Mouse (Mus musculus) neural tube, embryonic 14.5 days (tissue): ENCODE results near the gene Diras2. TPM values are rescaled to one million over a fixed set of nuclear protein-coding genes. Genes with fewer than 3 reads are reported as not detected.

ENCODE experiments used
- ATAC-seq: fragments of 200-750 bp; cut with Nextera tagmentation; 2 replicates; pipeline ENCODE4 v1.8.0; 2017; ENCODE audit warnings: low read depth, mild to moderate bottlenecking, moderate TSS enrichment, moderate library complexity
- H3K27ac ChIP-seq: fragments of 300-500 bp; sonication (generic); 2 replicates; pipeline ENCODE4 v1.5.1; 2014; ENCODE audit warnings: low read depth, mild to moderate bottlenecking, control low read depth, low read length, moderate library complexity, mixed read lengths
- H3K27me3 ChIP-seq: fragments of 300-500 bp; sonication (generic); 2 replicates; pipeline ENCODE4 v1.6.1; 2014; ENCODE audit warnings: low read length; ENCODE audit not compliant: control insufficient read depth, insufficient read depth
- H3K36me3 ChIP-seq: fragments of 300-500 bp; sonication (generic); 2 replicates; pipeline ENCODE4 v1.6.1; 2014; ENCODE audit warnings: low read length, mixed read lengths; ENCODE audit not compliant: control insufficient read depth, insufficient read depth
- H3K4me1 ChIP-seq: fragments of 300-500 bp; sonication (generic); 2 replicates; pipeline ENCODE4 v1.6.1; 2014; ENCODE audit warnings: low read length; ENCODE audit not compliant: control insufficient read depth, insufficient read depth
- H3K4me2 ChIP-seq: fragments of 300-500 bp; sonication (generic); 2 replicates; pipeline ENCODE4 v1.6.1; 2014; ENCODE audit warnings: mild to moderate bottlenecking, low read depth, low read length, control low read depth
- H3K4me3 ChIP-seq: fragments of 300-500 bp; sonication (generic); 2 replicates; pipeline ENCODE4 v1.5.1; 2014; ENCODE audit warnings: low read depth, low read length, control low read depth, mixed read lengths
- H3K9ac ChIP-seq: fragments of 300-500 bp; sonication (generic); replicated peaks from 2 replicates; pipeline ENCODE4 v1.6.1; 2014; ENCODE audit warnings: low read depth, mild to moderate bottlenecking, control low read depth, low read length, mixed read lengths
- H3K9me3 ChIP-seq: fragments of 300-500 bp; sonication (generic); 2 replicates; pipeline ENCODE4 v1.6.1; 2016; ENCODE audit warnings: low read length; ENCODE audit not compliant: control insufficient read depth
- WGBS: fragments of 180-500 bp; shearing (Covaris S2); extraction: QIAGEN DNeasy Blood & Tissue Kit; methylation state at CpG from one replicate; pipeline ENCODE4 v1.1.7; 2014; 5-methylcytosine and 5-hydroxymethylcytosine counted together
- polyA plus RNA-seq: library from polyadenylated mRNA; unstranded; fragments of >200 nt; fragmentation: Nextera tagmentation; extraction: Ambion mirVana; gene quantifications from 2 replicates; pipeline ENCODE4 v1.2.1, GENCODE M21; 2014

Gene Diras2
- polyA plus RNA-seq, 1 experiment from 2014 or later = 5.7 TPM

DNA sequence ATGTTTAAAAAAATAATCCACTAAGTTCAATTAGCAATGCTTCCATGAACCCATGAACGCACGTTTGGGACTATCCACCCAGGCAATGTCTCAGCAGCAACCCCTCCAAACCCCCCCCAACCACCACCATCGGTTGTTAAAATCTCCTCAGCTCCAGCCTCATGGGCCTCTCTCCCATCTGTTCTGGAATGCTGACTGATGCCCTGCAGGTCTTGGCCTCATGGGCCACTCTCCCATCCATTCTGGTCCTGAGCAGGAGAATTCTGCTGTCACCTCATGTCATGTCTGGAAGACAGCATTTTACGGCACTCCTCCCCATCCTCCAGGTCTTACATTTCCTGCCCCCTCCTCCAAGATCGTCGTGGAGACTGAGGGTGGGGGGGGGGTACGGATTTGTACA is 71.1 kb downstream of the Diras2 start:
- H3K9me3 ChIP-seq = no peaks in the 10 kb centered on the region
- 55% methylated on average over 7 of the region's 7 CpGs for WGBS
- H3K4me2 ChIP-seq = no peak overlapping the region
- H3K4me1 ChIP-seq = peaks cover 4% of the 10 kb centered on the region
- no peaks in the 10 kb centered on the region for H3K36me3 ChIP-seq
- H3K27me3 ChIP-seq = no peaks in the 10 kb centered on the region
- no peak overlapping the region for H3K4me3 ChIP-seq
- H3K9ac ChIP-seq = no peak overlapping the region
- ATAC-seq = no peak
- H3K27ac ChIP-seq = no peak overlapping the region

DNA sequence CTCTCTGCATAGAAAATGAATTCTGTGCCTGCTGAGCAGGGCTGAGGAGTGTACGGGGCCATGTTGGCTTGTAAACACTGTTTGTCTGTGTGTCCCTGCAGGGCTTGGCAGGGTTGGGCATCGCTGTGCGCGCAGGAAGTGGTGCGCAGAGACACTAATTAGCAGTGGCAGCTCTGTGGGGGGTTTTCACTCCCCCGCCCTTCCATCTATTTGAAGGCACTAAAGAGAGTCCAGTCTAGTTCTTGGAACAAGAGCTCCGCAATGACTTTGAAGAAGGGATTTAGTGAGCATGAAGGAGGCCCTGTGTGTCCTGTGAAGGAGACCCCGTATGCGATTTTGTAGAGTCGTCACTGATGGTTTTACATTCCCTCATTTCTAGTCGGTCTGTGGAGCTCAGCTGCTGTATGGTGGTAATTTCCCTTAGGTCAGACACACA is 73.2 kb downstream of the Diras2 start:
- peak overlapping the region; percentile 26; the same call in 1 of the 2 replicates for H3K4me2 ChIP-seq
- peak; percentile 93 for ATAC-seq
- no peak overlapping the region for H3K4me3 ChIP-seq
- H3K9me3 ChIP-seq = no peaks in the 10 kb centered on the region
- no peaks in the 10 kb centered on the region for H3K27me3 ChIP-seq
- H3K27ac ChIP-seq = peak overlapping the region; percentile 78
- H3K36me3 ChIP-seq = no peaks in the 10 kb centered on the region
- peaks cover 4% of the 10 kb centered on the region for H3K4me1 ChIP-seq
- no peak overlapping the region for H3K9ac ChIP-seq
- 19% methylated on average over 11 of the region's 11 CpGs for WGBS

DNA sequence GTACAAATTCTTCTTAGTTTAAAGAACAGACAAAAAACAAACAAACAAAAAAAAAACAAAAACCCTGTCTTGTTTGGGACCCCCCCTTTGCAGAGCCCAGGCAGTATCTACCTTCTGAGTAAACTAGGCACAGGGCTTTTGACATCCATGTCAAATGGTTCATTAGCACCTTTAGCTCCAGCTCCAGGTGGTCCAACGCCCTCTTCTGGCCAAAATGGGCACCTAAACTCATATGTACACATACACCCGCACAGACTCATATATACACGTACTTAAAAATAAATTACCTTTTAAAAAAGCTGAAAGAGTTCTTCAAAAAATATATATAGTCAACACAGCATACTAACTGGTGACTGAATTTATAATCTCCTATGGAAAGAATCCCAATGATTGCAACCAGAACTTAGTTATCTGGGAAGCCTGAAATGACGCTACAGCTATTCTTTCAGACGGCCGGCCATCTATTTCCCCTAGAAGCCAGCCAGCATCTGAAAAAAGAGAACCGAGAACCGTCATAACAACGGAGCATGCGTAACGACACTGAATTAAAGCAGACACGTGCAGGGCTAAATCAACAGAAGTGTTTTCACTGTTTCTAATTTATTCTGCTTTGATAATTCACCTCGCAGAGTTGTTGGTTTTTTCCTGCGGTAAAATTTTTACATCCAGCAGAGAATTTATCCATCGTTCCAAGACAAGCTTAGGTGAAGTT is 73.7 kb downstream of the Diras2 start:
- peak overlapping the region; percentile 78 for H3K27ac ChIP-seq
- peak; percentile 71 for ATAC-seq
- H3K9ac ChIP-seq = no peak overlapping the region
- no peak overlapping the region for H3K4me3 ChIP-seq
- no peaks in the 10 kb centered on the region for H3K36me3 ChIP-seq
- H3K4me2 ChIP-seq = peak overlapping the region; percentile 26; the same call in 1 of the 2 replicates
- no peaks in the 10 kb centered on the region for H3K27me3 ChIP-seq
- WGBS = 40% methylated on average over 15 of the region's 15 CpGs
- no peaks in the 10 kb centered on the region for H3K9me3 ChIP-seq
- peaks cover 4% of the 10 kb centered on the region for H3K4me1 ChIP-seq

DNA sequence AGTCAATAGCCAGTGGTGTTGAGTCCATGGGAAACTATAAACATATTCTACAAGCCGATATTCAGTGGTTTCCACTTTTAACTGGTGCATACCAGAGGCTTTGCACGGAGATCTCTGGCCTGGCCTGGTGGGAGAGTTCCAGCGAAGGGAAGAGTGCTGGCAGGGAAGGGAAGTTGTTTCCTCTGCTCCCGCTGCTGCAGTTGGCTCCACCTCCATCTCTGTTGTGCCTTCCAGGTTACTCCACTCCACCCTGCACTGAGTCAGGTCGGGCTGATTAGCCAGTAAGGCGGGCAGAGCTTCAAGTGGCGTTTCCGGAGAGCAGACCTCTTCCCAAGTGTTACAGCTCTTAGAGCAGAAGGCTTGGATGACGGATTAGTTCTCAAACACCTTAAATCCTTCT is 75.8 kb downstream of the Diras2 start:
- H3K9me3 ChIP-seq = no peaks in the 10 kb centered on the region
- H3K27ac ChIP-seq = no peak overlapping the region
- WGBS = 54% methylated on average over 9 of the region's 9 CpGs

DNA sequence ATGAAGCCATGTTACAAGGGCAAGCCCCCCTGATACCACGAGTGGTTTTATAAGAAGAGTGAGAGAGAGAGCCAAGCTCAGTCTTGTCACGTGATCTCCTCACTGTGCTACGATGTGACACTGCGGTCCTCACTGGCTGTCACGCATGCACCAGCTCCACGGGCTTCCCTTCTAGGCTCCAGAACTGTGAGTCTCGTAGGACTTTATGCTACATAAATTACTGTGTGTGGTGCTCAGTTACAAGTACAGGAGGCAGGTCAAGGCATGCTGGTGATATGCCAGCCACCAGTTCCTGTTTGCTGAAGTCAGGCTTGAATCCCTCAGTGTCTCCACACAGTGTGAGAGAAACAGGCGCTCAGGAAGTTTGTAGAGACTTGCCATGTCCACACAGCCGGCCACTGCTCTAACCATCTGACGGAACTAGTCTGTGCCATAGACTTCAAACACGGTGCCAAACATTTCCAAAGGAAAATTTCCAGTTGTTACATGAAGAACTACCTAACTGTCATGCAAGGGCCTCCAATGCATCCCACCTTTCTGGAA is 76.3 kb downstream of the Diras2 start:
- WGBS = 80% methylated on average over 11 of the region's 11 CpGs
- ATAC-seq = no peak

More for the DNA sequence above, 75.8 kb downstream of the Diras2 start:
- no peaks in the 10 kb centered on the region for H3K36me3 ChIP-seq
- ATAC-seq = no peak
- H3K4me3 ChIP-seq = no peak overlapping the region
- H3K9ac ChIP-seq = no peak overlapping the region
- H3K4me2 ChIP-seq = no peak overlapping the region
- H3K4me1 ChIP-seq = peaks cover 4% of the 10 kb centered on the region
- no peaks in the 10 kb centered on the region for H3K27me3 ChIP-seq

More for the DNA sequence above, 76.3 kb downstream of the Diras2 start:
- no peaks in the 10 kb centered on the region for H3K27me3 ChIP-seq
- H3K4me1 ChIP-seq = peaks cover 4% of the 10 kb centered on the region
- no peaks in the 10 kb centered on the region for H3K9me3 ChIP-seq
- no peaks in the 10 kb centered on the region for H3K36me3 ChIP-seq
- H3K4me3 ChIP-seq = no peak overlapping the region
- no peak overlapping the region for H3K4me2 ChIP-seq
- H3K27ac ChIP-seq = no peak overlapping the region
- no peak overlapping the region for H3K9ac ChIP-seq

Other genes starting within 250 kb of the Diras2 start
- 1.2 and 1.8 TPM in 2 replicates for gene Syk, start 51.9 kb upstream of the Diras2 start, polyA plus RNA-seq